ENCODE assay signal across 22 mouse cellular contexts in genomic region chr12:15931535-15931934, GRCm38 (mm10).
DNase-seq lines count a peak whose midpoint lies in the region; ATAC-seq and TF ChIP-seq lines count a peak whose summit lies in the region.
"Had no signal": no experiment of that assay in that cellular context is flagged by ENCODE, and none has a peak within 500 bp of the region (broad histone marks: within the 10 kb centered on the region; RNA-seq: fewer than 3 reads in every experiment).

No protein-coding gene starts in this region.

- intact Hi-C loops in gastrocnemius, adult 2 months (cut with DNase I) = loop anchor here (5.0 kb wide), 1 partner anchor 114 kb away; the partner anchor contains the start of gene Trib2

- no peak overlapping the region for H3K9ac ChIP-seq in midbrain, embryonic 11.5 days (ENCODE audit: low read length)
- H3K9ac ChIP-seq in midbrain, embryonic 13.5 days (replicated peaks) = no peak overlapping the region
- H3K9ac ChIP-seq: embryonic facial prominence, embryonic 12.5 days; forebrain, embryonic 13.5 days; forebrain, embryonic 15.5 days had no signal

- H3K27me3 ChIP-seq in kidney, adult 2 months (replicated peaks; ENCODE audit: control insufficient read depth, insufficient read depth, low read length) = no peaks in the 10 kb centered on the region
- H3K27me3 ChIP-seq in midbrain, embryonic 11.5 days (ENCODE audit: control insufficient read depth, insufficient read depth, low read length) = no peaks in the 10 kb centered on the region
- H3K27me3 ChIP-seq in midbrain, embryonic 13.5 days = no peaks in the 10 kb centered on the region
- H3K27me3 ChIP-seq: CH12.LX; embryonic facial prominence, embryonic 12.5 days; forebrain, embryonic 13.5 days; forebrain, embryonic 15.5 days; Patski had no signal

- H3K9me3 ChIP-seq in midbrain, embryonic 11.5 days (ENCODE audit: control insufficient read depth, low read length) = no peaks in the 10 kb centered on the region
- no peaks in the 10 kb centered on the region for H3K9me3 ChIP-seq in midbrain, embryonic 13.5 days
- H3K9me3 ChIP-seq: embryonic facial prominence, embryonic 10.5 days; embryonic facial prominence, embryonic 12.5 days; forebrain, embryonic 13.5 days; forebrain, embryonic 15.5 days; G1E had no signal

- peaks cover 10% of the 10 kb centered on the region; the same call in 1 of the 2 replicates for H3K4me1 ChIP-seq in kidney, adult 2 months (ENCODE audit: control insufficient read depth, insufficient read depth, low read length)
- no peaks in the 10 kb centered on the region for H3K4me1 ChIP-seq in midbrain, embryonic 11.5 days (ENCODE audit: control insufficient read depth, insufficient read depth, low read length)
- H3K4me1 ChIP-seq in midbrain, embryonic 13.5 days (replicated peaks) = no peaks in the 10 kb centered on the region
- H3K4me1 ChIP-seq: embryonic facial prominence, embryonic 12.5 days; forebrain, embryonic 13.5 days; forebrain, embryonic 15.5 days had no signal

- H3K27ac ChIP-seq in gastrocnemius, adult 2 months = peak overlapping the region; percentile 78
- H3K27ac ChIP-seq in kidney, adult 2 months (ENCODE audit: insufficient read depth, low read depth, low read length) = no peak overlapping the region
- no peak overlapping the region for H3K27ac ChIP-seq in midbrain, embryonic 11.5 days (ENCODE audit: low read depth, low read length)
- H3K27ac ChIP-seq in midbrain, embryonic 13.5 days = no peak overlapping the region
- H3K27ac ChIP-seq: embryonic facial prominence, embryonic 10.5 days; embryonic facial prominence, embryonic 12.5 days; forebrain, embryonic 13.5 days; forebrain, embryonic 15.5 days had no signal

- H3K4me3 ChIP-seq in gastrocnemius, adult 2 months = peak overlapping the region; percentile 25
- no peak overlapping the region for H3K4me3 ChIP-seq in kidney, adult 2 months (ENCODE audit: insufficient read depth, low read depth, low read length)
- H3K4me3 ChIP-seq in midbrain, embryonic 11.5 days (ENCODE audit: low read depth, low read length) = no peak overlapping the region
- no peak overlapping the region for H3K4me3 ChIP-seq in midbrain, embryonic 13.5 days (replicated peaks)
- H3K4me3 ChIP-seq: embryonic facial prominence, embryonic 10.5 days; embryonic facial prominence, embryonic 12.5 days; forebrain, embryonic 13.5 days; forebrain, embryonic 15.5 days had no signal

- no peak overlapping the region for H3K4me2 ChIP-seq in midbrain, embryonic 11.5 days
- H3K4me2 ChIP-seq in midbrain, embryonic 13.5 days (replicated peaks) = no peak overlapping the region
- H3K4me2 ChIP-seq: embryonic facial prominence, embryonic 12.5 days; forebrain, embryonic 13.5 days; forebrain, embryonic 15.5 days had no signal

- no peak for TF ChIP-seq POLR2A in kidney, adult 2 months (IDR thresholded peaks at IDR 0.05; ENCODE audit: low read depth, low read length)

- DNase-seq in gastrocnemius, adult 2 months = no peak
- no peak for DNase-seq in gastrocnemius, postnatal 4 days (ENCODE audit: low spot score in 2 of 2)
- peak; percentile 30 for DNase-seq in kidney, adult 2 months
- no peak for DNase-seq in kidney, postnatal 14 days
- peak; percentile 57 for DNase-seq in midbrain, embryonic 11.5 days (ENCODE audit: low spot score, missing footprints)
- DNase-seq: adrenal gland, adult 8-10 months; adrenal gland, postnatal 14 days; adrenal gland, postnatal 36 days; B cell, adult 2 months; cerebellum, adult 11-12 months; cerebellum, adult 2 months; cerebellum, adult 9-10 months; cerebellum, postnatal 10 days; cerebellum, postnatal 25 days had no signal

- WGBS in kidney, adult 2 months = 79% methylated on average over 4 of the region's 4 CpGs
- WGBS in midbrain, embryonic 11.5 days = 92% methylated on average over 4 of the region's 4 CpGs
- 90% methylated on average over 4 of the region's 4 CpGs for WGBS in midbrain, embryonic 13.5 days

- no peaks in the 10 kb centered on the region for H3K36me3 ChIP-seq in kidney, adult 2 months (ENCODE audit: control insufficient read depth, insufficient read depth, low read length)
- no peaks in the 10 kb centered on the region for H3K36me3 ChIP-seq in midbrain, embryonic 11.5 days (ENCODE audit: control insufficient read depth, insufficient read depth, low read length)
- no peaks in the 10 kb centered on the region for H3K36me3 ChIP-seq in midbrain, embryonic 13.5 days
- H3K36me3 ChIP-seq: embryonic facial prominence, embryonic 10.5 days; embryonic facial prominence, embryonic 12.5 days; forebrain, embryonic 15.5 days; G1E had no signal

- TF ChIP-seq CTCF in gastrocnemius, adult 2 months (IDR thresholded peaks at IDR 0.05) = no peak
- no peak for TF ChIP-seq CTCF in kidney, adult 2 months (conservative IDR thresholded peaks at IDR 0.05; ENCODE audit: insufficient read depth, insufficient read length, low read depth, low read length)

- no peak for ATAC-seq in midbrain, embryonic 11.5 days (ENCODE audit: low FRiP score)
- ATAC-seq in midbrain, embryonic 13.5 days = no peak
- ATAC-seq: forebrain, embryonic 13.5 days; forebrain, embryonic 15.5 days; Patski had no signal

Comparison
In these comparisons a context has a peak if more than half of its experiments do, and no peak if none do; other contexts are left out.
1. DNase-seq: peak in kidney, adult 2 months (single experiment) and midbrain, embryonic 11.5 days (single experiment); none in gastrocnemius, adult 2 months (single experiment), gastrocnemius, postnatal 4 days (0 of 2) and kidney, postnatal 14 days (single experiment).